Mouse (Mus musculus): ENCODE measurements around the gene Sh3kbp1.

DNA sequence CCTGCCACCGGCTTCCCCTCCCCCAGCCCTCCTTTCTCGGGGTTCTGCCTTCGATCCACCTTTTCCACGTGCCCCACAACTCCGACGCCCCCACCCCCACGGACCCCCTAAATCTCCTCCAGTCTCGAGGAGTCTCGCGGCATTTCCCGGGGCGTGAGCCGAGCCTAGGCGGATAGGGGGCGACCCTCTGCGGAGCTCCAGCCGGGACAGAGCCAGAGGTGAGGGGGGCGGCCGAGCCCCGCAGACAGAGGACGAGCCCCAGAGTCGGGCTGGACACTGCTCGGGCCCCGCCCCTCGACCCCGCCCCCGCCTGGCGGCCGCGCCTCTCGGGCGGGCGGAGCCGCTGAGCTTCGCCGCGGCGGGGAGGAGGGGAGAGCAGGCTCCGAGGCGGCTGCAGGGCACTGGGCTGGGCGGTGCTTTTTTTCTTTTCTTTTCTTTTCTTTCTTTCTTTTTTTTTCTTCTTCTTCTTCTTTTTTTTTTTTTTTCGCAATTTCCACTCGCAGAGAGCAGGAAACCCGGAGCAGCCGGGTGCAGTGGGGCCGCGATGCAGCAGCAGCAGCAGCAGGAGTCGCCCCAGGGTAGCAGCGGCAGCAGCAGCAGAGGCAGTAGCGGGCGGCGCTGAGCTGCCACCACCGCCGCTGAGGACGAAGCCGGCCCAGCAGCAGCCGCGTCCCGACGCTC lies at the start of gene Sh3kbp1:
- TF ChIP-seq CTCF (IDR thresholded peaks at IDR 0.05; ENCODE audit: low read depth), result peak; percentile 47
- TF ChIP-seq EP300 (IDR thresholded peaks at IDR 0.05; ENCODE audit: low read depth), result no peak

All from liver, embryonic 14.5 days (tissue).